Mouse (Mus musculus): ENCODE data around the gene Rfx8.

GRCm38 (mm10) chr1:39700599-39701273, 20.1 kb downstream of the Rfx8 start:
- TF ChIP-seq TAL1 (IDR thresholded peaks at IDR 0.05; ENCODE audit: low read length) (no peak), GATA1 (IDR thresholded peaks at IDR 0.05; ENCODE audit: low read length) (no peak)
